8 mouse cellular contexts compared by ENCODE assay signal in genomic region chr9:104337183-104337931, GRCm38 (mm10). TPM values are rescaled to one million over a fixed set of nuclear protein-coding genes. Genes with fewer than 3 reads are reported as not detected.
DNase-seq lines count a peak whose midpoint lies in the region; ATAC-seq and TF ChIP-seq lines count a peak whose summit lies in the region.
"Had no signal": no experiment of that assay in that cellular context is flagged by ENCODE, and none has a peak within 500 bp of the region (broad histone marks: within the 10 kb centered on the region; RNA-seq: fewer than 3 reads in every experiment).

Gene Acpp (minus strand): TSS chr9:104337748.

- H3K27ac ChIP-seq in heart, postnatal 0 days (ENCODE audit: low read depth): no peak within 1 kb of the TSS
- H3K27ac ChIP-seq: macrophage had no signal

- TF ChIP-seq EP300 in heart, postnatal 0 days (IDR thresholded peaks at IDR 0.05; ENCODE audit: low read depth): no peak

- H3K4me2 ChIP-seq in heart, postnatal 0 days (ENCODE audit: low read depth, low read length): peak within 1 kb of the TSS; percentile 45

- ATAC-seq in heart, postnatal 0 days (ENCODE audit: insufficient read depth, low read depth): peak; percentile 17; the same call in 1 of the 2 replicates

- no peaks in the 10 kb centered on the region for H3K27me3 ChIP-seq in heart, postnatal 0 days (ENCODE audit: control insufficient read depth, insufficient read depth, low read length)
- peaks cover 27% of the 10 kb centered on the region for H3K27me3 ChIP-seq in megakaryocyte, embryonic 14.5 days (replicated peaks)

- WGBS in heart, postnatal 0 days: 18% methylated on average over 18 of the region's 18 CpGs

- no peaks in the 10 kb centered on the region for H3K4me1 ChIP-seq in heart, postnatal 0 days (ENCODE audit: control insufficient read depth, insufficient read depth)
- peaks cover 13% of the 10 kb centered on the region; the same call in 1 of the 2 replicates for H3K4me1 ChIP-seq in megakaryocyte, embryonic 14.5 days

- no peaks in the 10 kb centered on the region for H3K9me3 ChIP-seq in heart, postnatal 0 days (replicated peaks; ENCODE audit: control insufficient read depth, low read length)
- peaks cover 3% of the 10 kb centered on the region; the same call in 1 of the 2 replicates for H3K9me3 ChIP-seq in megakaryocyte, embryonic 14.5 days

- H3K4me3 ChIP-seq in heart, postnatal 0 days (ENCODE audit: low read depth, low read length): peak within 1 kb of the TSS; percentile 16
- H3K4me3 ChIP-seq in megakaryocyte, embryonic 14.5 days (replicated peaks): peak within 1 kb of the TSS; percentile 77

- H3K36me3 ChIP-seq in heart, postnatal 0 days (replicated peaks; ENCODE audit: control insufficient read depth, insufficient read depth, low read length): no peaks in the 10 kb centered on the region
- no peaks in the 10 kb centered on the region for H3K36me3 ChIP-seq in megakaryocyte, embryonic 14.5 days (replicated peaks; ENCODE audit: low read length)

- DNase-seq in R1 (ENCODE audit: low read depth, low spot score): peak; percentile 95
- peak; percentile 15 for DNase-seq in c-Kit-positive CD71-positive TER-119-positive erythroid progenitor cells, embryonic 14.5 days (ENCODE audit: low spot score)
- DNase-seq in heart, postnatal 0 days (ENCODE audit: low spot score): no peak
- DNase-seq in kidney, postnatal 14 days: peak; percentile 69
- DNase-seq in spleen, adult 12 weeks (ENCODE audit: low spot score): peak; percentile 8
- no peak for DNase-seq in layer of hippocampus, postnatal 14 days (ENCODE audit: low spot score in 2 of 2)

- no peak within 1 kb of the TSS for H3K9ac ChIP-seq in heart, postnatal 0 days (replicated peaks; ENCODE audit: low read depth, low read length)

- TF ChIP-seq CTCF in heart, postnatal 0 days (IDR thresholded peaks at IDR 0.05; ENCODE audit: low read depth): no peak

RNA-seq across cellular contexts. Expression of gene Acpp, which starts in this region (rescaled TPM):
- 2.4 TPM in 1 of 2 replicates, not detected in the other for total RNA-seq in heart, postnatal 0 days (2014; rRNA removed; ENCODE audit: low replicate concordance)
- polyA plus RNA-seq in heart, postnatal 0 days (2015; fragmentation: Nextera tagmentation; extraction: Ambion mirVana): 0.07 TPM in 1 of 2 replicates, not detected in the other
- polyA plus RNA-seq in megakaryocyte, embryonic 14.5 days (2012; ENCODE audit: insufficient read depth, low replicate concordance): 0.35 TPM in 1 of 2 replicates, not detected in the other
- under 1 TPM; 0.24 to 0.62 TPM for total RNA-seq in layer of hippocampus, postnatal 14 days (2021)

Comparison
In these comparisons a context has a peak if more than half of its experiments do, and no peak if none do; other contexts are left out.
1. DNase-seq: peak in R1 (single experiment), c-Kit-positive CD71-positive TER-119-positive erythroid progenitor cells, embryonic 14.5 days (single experiment), kidney, postnatal 14 days (single experiment) and spleen, adult 12 weeks (single experiment); none in heart, postnatal 0 days (single experiment) and layer of hippocampus, postnatal 14 days (0 of 2).